ENCODE assay signal across 8 mouse cellular contexts in genomic region chr4:129336291-129336690, GRCm38 (mm10). TPM values are rescaled to one million over a fixed set of nuclear protein-coding genes. Genes with fewer than 3 reads are reported as not detected.
DNase-seq lines count a peak whose midpoint lies in the region; ATAC-seq and TF ChIP-seq lines count a peak whose summit lies in the region.

No protein-coding gene starts in this region.

- ATAC-seq in CD4-positive, CD25-positive, alpha-beta regulatory T cell, adult 4 months, result no peak
- no peak for ATAC-seq in limb, embryonic 11.5 days (ENCODE audit: insufficient number of reproducible peaks, low FRiP score, low TSS enrichment, low read depth)
- no peak for ATAC-seq in stomach, embryonic 14.5 days (ENCODE audit: insufficient number of reproducible peaks, insufficient read depth, low FRiP score, low read depth)

- TF ChIP-seq POLR2A in spleen, adult 2 months (IDR thresholded peaks at IDR 0.05; ENCODE audit: low read depth, low read length), result no peak

- no peaks in the 10 kb centered on the region for H3K9me3 ChIP-seq in limb, embryonic 11.5 days (ENCODE audit: control insufficient read depth, low read length)
- no peaks in the 10 kb centered on the region for H3K9me3 ChIP-seq in stomach, embryonic 14.5 days (ENCODE audit: control insufficient read depth, low read depth, low read length)

- no peaks in the 10 kb centered on the region for H3K36me3 ChIP-seq in spleen, adult 2 months (ENCODE audit: control insufficient read depth, insufficient read depth, low read length)
- H3K36me3 ChIP-seq in limb, embryonic 11.5 days (ENCODE audit: control insufficient read depth, insufficient read depth, low read length), result peaks cover 5% of the 10 kb centered on the region; the same call in 1 of the 2 replicates
- peaks cover 15% of the 10 kb centered on the region; the same call in 1 of the 2 replicates for H3K36me3 ChIP-seq in stomach, embryonic 14.5 days (ENCODE audit: control insufficient read depth, insufficient read depth, low read length)

- DNase-seq in CD4-positive, CD25-positive, alpha-beta regulatory T cell, adult 2 months (ENCODE audit: low read depth, low spot score), result peak; percentile 52
- DNase-seq in spleen, adult 2 months (ENCODE audit: low read depth in 1 of 2, low spot score in 2 of 2), result no peak
- DNase-seq in spleen, adult 12 weeks (ENCODE audit: low spot score), result no peak
- DNase-seq in limb, embryonic 11.5 days (ENCODE audit: low spot score), result no peak
- no peak for DNase-seq in retina, postnatal 1 day
- DNase-seq in adrenal gland, postnatal 10 days, result no peak

- 41% methylated on average over 14 of the region's 14 CpGs for WGBS in spleen, adult 2 months
- 52% methylated on average over 14 of the region's 14 CpGs for WGBS in limb, embryonic 11.5 days
- 44% methylated on average over 14 of the region's 14 CpGs for WGBS in stomach, embryonic 14.5 days

- no peaks in the 10 kb centered on the region for H3K4me1 ChIP-seq in spleen, adult 2 months (ENCODE audit: control insufficient read depth, insufficient read depth, insufficient read length)
- H3K4me1 ChIP-seq in limb, embryonic 11.5 days (ENCODE audit: control insufficient read depth, insufficient read depth, low read length), result peaks cover 13% of the 10 kb centered on the region
- H3K4me1 ChIP-seq in stomach, embryonic 14.5 days (ENCODE audit: control insufficient read depth, insufficient read depth, low read length), result peaks cover 14% of the 10 kb centered on the region

- H3K9ac ChIP-seq in limb, embryonic 11.5 days (ENCODE audit: low read length), result peak overlapping the region; percentile 78
- H3K9ac ChIP-seq in stomach, embryonic 14.5 days (replicated peaks; ENCODE audit: low read depth, low read length), result peak overlapping the region; percentile 37; the same call in 1 of the 2 replicates

- no peaks in the 10 kb centered on the region for H3K27me3 ChIP-seq in spleen, adult 2 months (ENCODE audit: control insufficient read depth, insufficient read depth, low read length)
- H3K27me3 ChIP-seq in limb, embryonic 11.5 days (ENCODE audit: control insufficient read depth, insufficient read depth, low read length), result no peaks in the 10 kb centered on the region
- no peaks in the 10 kb centered on the region for H3K27me3 ChIP-seq in stomach, embryonic 14.5 days (ENCODE audit: control insufficient read depth, insufficient read depth, low read length)

- peak overlapping the region; percentile 80 for H3K4me3 ChIP-seq in spleen, adult 2 months (ENCODE audit: extremely low read depth, insufficient read depth, insufficient read length)
- H3K4me3 ChIP-seq in limb, embryonic 11.5 days (ENCODE audit: low read depth, low read length), result peak overlapping the region; percentile 99
- H3K4me3 ChIP-seq in stomach, embryonic 14.5 days (ENCODE audit: low read depth, low read length), result peak overlapping the region; percentile 96

- H3K4me2 ChIP-seq in limb, embryonic 11.5 days (ENCODE audit: low read depth, severe bottlenecking), result peak overlapping the region; percentile 47
- H3K4me2 ChIP-seq in stomach, embryonic 14.5 days (replicated peaks; ENCODE audit: low read depth, low read length), result peak overlapping the region; percentile 74

- TF ChIP-seq CTCF in spleen, adult 2 months (IDR thresholded peaks at IDR 0.05; ENCODE audit: extremely low read depth, insufficient read depth, insufficient read length, insufficient replicate concordance), result no peak

- H3K27ac ChIP-seq in spleen, adult 2 months (ENCODE audit: insufficient read depth, low read length), result peak overlapping the region; percentile 98
- peak overlapping the region; percentile 94 for H3K27ac ChIP-seq in limb, embryonic 11.5 days (replicated peaks; ENCODE audit: low read depth, low read length)
- H3K27ac ChIP-seq in stomach, embryonic 14.5 days (ENCODE audit: low read length), result peak overlapping the region; percentile 99

RNA-seq across cellular contexts. Expression of gene Zbtb8os, which starts 0.8 kb away (rescaled TPM):
- polyA plus RNA-seq in CD4-positive, CD25-positive, alpha-beta regulatory T cell, adult 4 months (2017; shearing (Covaris generic)), result 10 to 100 TPM; 79.6 to 86.0 TPM
- polyA plus RNA-seq in spleen, adult 2 months (2012; rRNA removed), result 8.2 and 9.2 TPM in 2 replicates
- 42.5 and 53.3 TPM in 2 replicates for polyA plus RNA-seq in limb, embryonic 11.5 days (2014; fragmentation: Nextera tagmentation; extraction: Ambion mirVana)
- polyA plus RNA-seq in stomach, embryonic 14.5 days (2014; fragmentation: Nextera tagmentation; extraction: Ambion mirVana), result 46.7 and 52.2 TPM in 2 replicates
- total RNA-seq in adrenal gland, postnatal 10 days (2021), result 10 to 100 TPM; 41.1 to 41.5 TPM

RNA-seq across cellular contexts. Expression of gene Rbbp4, which starts 1.1 kb away (rescaled TPM):
- 100 to 1,000 TPM; 252 to 315 TPM for polyA plus RNA-seq in CD4-positive, CD25-positive, alpha-beta regulatory T cell, adult 4 months (2017; shearing (Covaris generic))
- polyA plus RNA-seq in spleen, adult 2 months (2012; rRNA removed), result 16.3 and 16.6 TPM in 2 replicates
- polyA plus RNA-seq in limb, embryonic 11.5 days (2014; fragmentation: Nextera tagmentation; extraction: Ambion mirVana), result 608 and 644 TPM in 2 replicates
- 329 and 348 TPM in 2 replicates for polyA plus RNA-seq in stomach, embryonic 14.5 days (2014; fragmentation: Nextera tagmentation; extraction: Ambion mirVana)
- 100 to 1,000 TPM; 142 to 146 TPM for total RNA-seq in adrenal gland, postnatal 10 days (2021)

RNA-seq across cellular contexts. Expression of gene Zbtb8a, which starts 41.6 kb away (rescaled TPM):
- 1 to 10 TPM; 9.6 to 9.8 TPM for polyA plus RNA-seq in CD4-positive, CD25-positive, alpha-beta regulatory T cell, adult 4 months (2017; shearing (Covaris generic))
- polyA plus RNA-seq in spleen, adult 2 months (2012; rRNA removed), result 2.1 and 3.5 TPM in 2 replicates
- 7.2 and 7.4 TPM in 2 replicates for polyA plus RNA-seq in limb, embryonic 11.5 days (2014; fragmentation: Nextera tagmentation; extraction: Ambion mirVana)
- polyA plus RNA-seq in stomach, embryonic 14.5 days (2014; fragmentation: Nextera tagmentation; extraction: Ambion mirVana), result 14.1 and 14.8 TPM in 2 replicates
- 10 to 100 TPM; 10.1 to 10.7 TPM for total RNA-seq in adrenal gland, postnatal 10 days (2021)

RNA-seq across cellular contexts. Expression of gene Sync, which starts 48.9 kb away (rescaled TPM):
- under 1 TPM in 1 of 2 experiments, not detected in 1; 0.46 TPM for polyA plus RNA-seq in CD4-positive, CD25-positive, alpha-beta regulatory T cell, adult 4 months (2017; shearing (Covaris generic))
- polyA plus RNA-seq in spleen, adult 2 months (2012; rRNA removed), result 0.63 and 1.00 TPM in 2 replicates
- 0.47 and 0.59 TPM in 2 replicates for polyA plus RNA-seq in limb, embryonic 11.5 days (2014; fragmentation: Nextera tagmentation; extraction: Ambion mirVana)
- polyA plus RNA-seq in stomach, embryonic 14.5 days (2014; fragmentation: Nextera tagmentation; extraction: Ambion mirVana), result 1.7 and 1.9 TPM in 2 replicates
- total RNA-seq in adrenal gland, postnatal 10 days (2021), result 1 to 10 TPM; 4.2 to 7.4 TPM

Comparison
In these comparisons a context has a peak if more than half of its experiments do, and no peak if none do; other contexts are left out.
1. RNA of gene Rbbp4, which starts 1.1 kb away (polyA plus RNA-seq): 608 to 644 TPM in limb, embryonic 11.5 days, 329 to 348 TPM in stomach, embryonic 14.5 days and 252 to 315 TPM in CD4-positive, CD25-positive, alpha-beta regulatory T cell, adult 4 months; 16.3 to 16.6 TPM in spleen, adult 2 months; every median in the first group is over 10 times any median in the second.
2. Peak in every context shown above with its lines, with median percentiles within 50 percentile points of each other: H3K27ac ChIP-seq and H3K4me3 ChIP-seq.